Mouse (Mus musculus) thymus, adult 2 months (tissue): ENCODE measurements at regions not wholly inside any gene's neighbourhood (a gene's known extent, or its start where the extent isn't known, plus 50 kb on each side); places are given as distances from the start of the nearest gene placed in this dataset.

Source experiments
- DNase-seq: peaks from one replicate; pipeline ENCODE4 v3.0.0; 2021
- H3K27ac ChIP-seq: fragments of 200-500 bp; 2 replicates; pipeline ENCODE4 v1.5.1; 2012; ENCODE audit warnings: low read length, control low read depth; ENCODE audit not compliant: control insufficient read depth, insufficient read depth
- H3K27me3 ChIP-seq: fragments of 200-500 bp; 2 replicates; pipeline ENCODE4 v1.6.1; 2012; ENCODE audit warnings: mild to moderate bottlenecking, low read length, moderate library complexity, mixed read lengths; ENCODE audit not compliant: control insufficient read depth, insufficient read depth
- H3K36me3 ChIP-seq: fragments of 200-500 bp; 2 replicates; pipeline ENCODE4 v1.6.1; 2012; ENCODE audit warnings: mild to moderate bottlenecking, low read length, moderate library complexity; ENCODE audit not compliant: control insufficient read depth, insufficient read depth
- H3K4me1 ChIP-seq: fragments of 200-500 bp; replicated peaks from 2 replicates; pipeline ENCODE4 v1.6.1; 2012; ENCODE audit warnings: low read length; ENCODE audit not compliant: control insufficient read depth, insufficient read depth
- H3K4me3 ChIP-seq: fragments of 200-500 bp; 2 replicates; pipeline ENCODE4 v1.5.1; 2012; ENCODE audit warnings: mild to moderate bottlenecking, low read length, control low read depth, moderate library complexity; ENCODE audit not compliant: control insufficient read depth, insufficient read depth
- CTCF ChIP-seq: fragments of 200-500 bp; IDR thresholded peaks from 2 replicates; pipeline ENCODE4 v1.5.1; 2012; ENCODE audit warnings: mild to moderate bottlenecking, control low read depth, low read length, moderate library complexity, borderline replicate concordance; ENCODE audit not compliant: control insufficient read depth, poor library complexity, insufficient read depth; ENCODE audit errors: extremely low read depth
- POLR2A ChIP-seq: fragments of 200-500 bp; IDR thresholded peaks from 2 replicates; pipeline ENCODE4 v1.6.1; 2012; ENCODE audit warnings: mild to moderate bottlenecking, low read length, control low read depth, moderate library complexity; ENCODE audit not compliant: control insufficient read depth, poor library complexity, insufficient read depth; ENCODE audit errors: extremely low read depth
- WGBS: fragments of 180-500 bp; shearing (Covaris S2); methylation state at CpG from one replicate; pipeline ENCODE4 v1.1.7; 2018; 5-methylcytosine and 5-hydroxymethylcytosine counted together

- H3K36me3 ChIP-seq: no peaks in the 10 kb centered on the region
- DNase-seq: no peak
- no peak for TF ChIP-seq CTCF
- H3K4me3 ChIP-seq: no peak overlapping the region
- H3K27ac ChIP-seq: no peak overlapping the region
- no peaks in the 10 kb centered on the region for H3K27me3 ChIP-seq
- H3K4me1 ChIP-seq: no peaks in the 10 kb centered on the region
- 91% methylated on average over 9 of the region's 9 CpGs for WGBS
These were observed 905.7 kb upstream of the Car8 start for GRCm38 (mm10) chr4:9144226-9145215.

GRCm38 (mm10) chr4:9143087-9143486 lies 904.2 kb upstream of the Car8 start:
- H3K4me1 ChIP-seq: no peaks in the 10 kb centered on the region
- DNase-seq: no peak
- TF ChIP-seq CTCF (no peak), POLR2A (no peak)
- WGBS: 94% methylated on average over 3 of the region's 3 CpGs
- no peak overlapping the region for H3K27ac ChIP-seq
- no peaks in the 10 kb centered on the region for H3K36me3 ChIP-seq
- H3K4me3 ChIP-seq: no peak overlapping the region
- no peaks in the 10 kb centered on the region for H3K27me3 ChIP-seq

- H3K27ac ChIP-seq: no peak overlapping the region
- no peak overlapping the region for H3K4me3 ChIP-seq
- 97% methylated on average over 16 of the region's 16 CpGs for WGBS
- H3K27me3 ChIP-seq: no peaks in the 10 kb centered on the region
- TF ChIP-seq POLR2A (no peak), CTCF (no peak)
- no peaks in the 10 kb centered on the region for H3K36me3 ChIP-seq
- H3K4me1 ChIP-seq: no peaks in the 10 kb centered on the region
- DNase-seq: no peak
These were observed 903.3 kb upstream of the Car8 start for GRCm38 (mm10) chr4:9141946-9142683.

- no peaks in the 10 kb centered on the region for H3K36me3 ChIP-seq
- H3K27ac ChIP-seq: no peak overlapping the region
- DNase-seq: no peak
- H3K27me3 ChIP-seq: no peaks in the 10 kb centered on the region
- TF ChIP-seq POLR2A (no peak), CTCF (no peak)
- 96% methylated on average over 3 of the region's 3 CpGs for WGBS
- peaks cover 3% of the 10 kb centered on the region; the same call in 1 of the 2 replicates for H3K4me1 ChIP-seq
- no peak overlapping the region for H3K4me3 ChIP-seq
These were observed 901.9 kb upstream of the Car8 start for GRCm38 (mm10) chr4:9140691-9141090.

GRCm38 (mm10) chr4:9136657-9137056 lies 897.8 kb upstream of the Car8 start:
- DNase-seq: no peak
- Histone ChIP-seq H3K36me3 (no peaks in the 10 kb centered on the region), H3K27ac (no peak overlapping the region), H3K4me3 (no peak overlapping the region), H3K27me3 (no peaks in the 10 kb centered on the region), H3K4me1 (peaks cover 3% of the 10 kb centered on the region; the same call in 1 of the 2 replicates)
- no peak for TF ChIP-seq CTCF
- TF ChIP-seq POLR2A: no peak
- WGBS: 91% methylated on average over 13 of the region's 13 CpGs

- DNase-seq: no peak
- no peak for TF ChIP-seq POLR2A
- no peak for TF ChIP-seq CTCF
- no peak overlapping the region for H3K4me3 ChIP-seq
These were observed 897.3 kb upstream of the Car8 start for GRCm38 (mm10) chr4:9136188-9136569.

More at GRCm38 (mm10) chr4:9136188-9136569, 897.3 kb upstream of the Car8 start:
- H3K36me3 ChIP-seq: no peaks in the 10 kb centered on the region
- H3K4me1 ChIP-seq: peaks cover 3% of the 10 kb centered on the region; the same call in 1 of the 2 replicates
- no peaks in the 10 kb centered on the region for H3K27me3 ChIP-seq
- whole genome bisulfite sequencing: 44% methylated on average over 10 of the region's 10 CpGs
- H3K27ac ChIP-seq: no peak overlapping the region
